Mouse (Mus musculus) stomach, embryonic 14.5 days (tissue): ENCODE data around the gene Kcne3. TPM values are rescaled to one million over a fixed set of nuclear protein-coding genes. Genes with fewer than 3 reads are reported as not detected.

Experiments
- ATAC-seq: fragments of 200-750 bp; cut with Nextera tagmentation; 2 replicates; pipeline ENCODE4 v1.8.0; 2017; ENCODE audit warnings: low read depth, moderate TSS enrichment; ENCODE audit not compliant: insufficient number of reproducible peaks, insufficient read depth, low FRiP score
- H3K27ac ChIP-seq: fragments of 300-500 bp; sonication (generic); 2 replicates; pipeline ENCODE4 v1.5.1; 2014; ENCODE audit warnings: mild to moderate bottlenecking, low read length, moderate library complexity, mixed read lengths
- H3K27me3 ChIP-seq: fragments of 300-500 bp; sonication (generic); 2 replicates; pipeline ENCODE4 v1.6.1; 2014; ENCODE audit warnings: low read length, control low read depth, mixed read lengths; ENCODE audit not compliant: control insufficient read depth, insufficient read depth
- H3K36me3 ChIP-seq: fragments of 300-500 bp; sonication (generic); 2 replicates; pipeline ENCODE4 v1.6.1; 2014; ENCODE audit warnings: mild to moderate bottlenecking, control low read depth, low read length, moderate library complexity, mixed read lengths; ENCODE audit not compliant: control insufficient read depth, insufficient read depth
- H3K4me1 ChIP-seq: fragments of 300-500 bp; sonication (generic); 2 replicates; pipeline ENCODE4 v1.6.1; 2014; ENCODE audit warnings: low read length, control low read depth, mixed read lengths; ENCODE audit not compliant: control insufficient read depth, insufficient read depth
- H3K4me2 ChIP-seq: fragments of 300-500 bp; sonication (generic); replicated peaks from 2 replicates; pipeline ENCODE4 v1.6.1; 2014; ENCODE audit warnings: low read depth, low read length, control low read depth
- H3K4me3 ChIP-seq: fragments of 300-500 bp; sonication (generic); 2 replicates; pipeline ENCODE4 v1.5.1; 2014; ENCODE audit warnings: low read depth, low read length, control low read depth
- H3K9ac ChIP-seq: fragments of 300-500 bp; sonication (generic); replicated peaks from 2 replicates; pipeline ENCODE4 v1.6.1; 2014; ENCODE audit warnings: low read depth, mild to moderate bottlenecking, control low read depth, low read length, moderate library complexity, mixed read lengths
- H3K9me3 ChIP-seq: fragments of 300-500 bp; sonication (generic); 2 replicates; pipeline ENCODE4 v1.6.1; 2016; ENCODE audit warnings: low read depth, low read length, control low read depth; ENCODE audit not compliant: control insufficient read depth
- WGBS: fragments of 180-500 bp; shearing (Covaris S2); extraction: QIAGEN DNeasy Blood & Tissue Kit; methylation state at CpG from one replicate; pipeline ENCODE4 v1.1.7; 2014; 5-methylcytosine and 5-hydroxymethylcytosine counted together
- polyA plus RNA-seq: library from polyadenylated mRNA; unstranded; fragments of >200 nt; fragmentation: Nextera tagmentation; extraction: Ambion mirVana; gene quantifications from 2 replicates; pipeline ENCODE4 v1.2.1, GENCODE M21; 2014

The Kcne3 gene
- polyA plus RNA-seq, 1 experiment from 2014 or later: 23.0 TPM

DNA sequence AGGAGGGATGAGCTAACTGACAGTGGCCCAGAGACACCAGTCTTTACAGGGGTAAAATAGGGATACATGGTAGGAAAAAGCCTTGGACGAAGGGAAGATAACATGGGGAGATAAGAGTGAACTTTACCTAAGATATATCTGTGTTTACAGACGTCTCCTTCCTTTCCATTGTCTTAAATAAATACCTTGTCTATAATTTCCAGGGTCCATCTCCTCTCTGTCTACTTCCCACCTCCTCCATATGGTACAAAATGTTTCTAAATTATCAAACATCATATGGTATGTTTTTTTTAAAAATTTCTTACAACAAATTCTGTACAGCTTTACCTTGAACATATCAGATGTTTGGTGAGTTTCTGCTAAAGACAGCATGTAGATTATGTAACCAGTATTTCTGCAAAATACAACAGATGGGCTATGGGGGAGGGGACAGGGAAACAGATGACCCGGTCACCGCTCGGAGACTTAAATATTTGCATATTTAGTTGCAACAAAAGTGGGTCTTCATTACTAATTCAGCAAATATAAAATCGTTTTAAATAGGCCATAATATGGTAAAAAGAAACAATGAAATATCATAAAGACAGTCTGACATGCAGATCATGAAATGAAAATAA is 38.9 kb downstream of the Kcne3 start:
- no peak for ATAC-seq
- Histone ChIP-seq H3K9me3 (no peaks in the 10 kb centered on the region), H3K27me3 (no peaks in the 10 kb centered on the region), H3K4me3 (no peak overlapping the region), H3K4me1 (no peaks in the 10 kb centered on the region), H3K27ac (no peak overlapping the region), H3K9ac (no peak overlapping the region), H3K36me3 (no peaks in the 10 kb centered on the region), H3K4me2 (no peak overlapping the region)
- WGBS: 52% methylated on average over 6 of the region's 6 CpGs

DNA sequence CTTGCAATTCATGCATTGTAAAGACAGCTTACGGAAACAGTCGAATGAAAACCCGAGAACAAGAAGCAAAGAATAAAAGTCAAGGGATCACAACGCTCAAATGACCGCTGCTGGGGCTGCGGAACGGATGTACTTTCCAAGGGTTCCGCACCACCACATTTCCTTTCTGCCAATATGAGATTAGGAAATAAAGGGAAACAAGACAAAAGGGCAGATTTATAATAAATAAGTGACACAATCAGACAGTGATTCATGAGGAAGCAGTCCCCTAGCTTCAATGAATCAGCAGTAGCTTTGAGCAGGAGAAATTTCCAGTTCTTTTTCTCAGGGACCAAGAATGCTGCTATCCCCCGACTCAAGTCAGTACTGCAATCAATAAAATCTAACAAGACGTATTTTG is 39.7 kb downstream of the Kcne3 start:
- Histone ChIP-seq H3K27me3 (no peaks in the 10 kb centered on the region), H3K9ac (no peak overlapping the region), H3K4me1 (no peaks in the 10 kb centered on the region), H3K4me2 (no peak overlapping the region), H3K9me3 (no peaks in the 10 kb centered on the region), H3K4me3 (no peak overlapping the region), H3K27ac (no peak overlapping the region), H3K36me3 (no peaks in the 10 kb centered on the region)
- WGBS: 58% methylated on average over 10 of the region's 10 CpGs
- no peak for ATAC-seq

DNA sequence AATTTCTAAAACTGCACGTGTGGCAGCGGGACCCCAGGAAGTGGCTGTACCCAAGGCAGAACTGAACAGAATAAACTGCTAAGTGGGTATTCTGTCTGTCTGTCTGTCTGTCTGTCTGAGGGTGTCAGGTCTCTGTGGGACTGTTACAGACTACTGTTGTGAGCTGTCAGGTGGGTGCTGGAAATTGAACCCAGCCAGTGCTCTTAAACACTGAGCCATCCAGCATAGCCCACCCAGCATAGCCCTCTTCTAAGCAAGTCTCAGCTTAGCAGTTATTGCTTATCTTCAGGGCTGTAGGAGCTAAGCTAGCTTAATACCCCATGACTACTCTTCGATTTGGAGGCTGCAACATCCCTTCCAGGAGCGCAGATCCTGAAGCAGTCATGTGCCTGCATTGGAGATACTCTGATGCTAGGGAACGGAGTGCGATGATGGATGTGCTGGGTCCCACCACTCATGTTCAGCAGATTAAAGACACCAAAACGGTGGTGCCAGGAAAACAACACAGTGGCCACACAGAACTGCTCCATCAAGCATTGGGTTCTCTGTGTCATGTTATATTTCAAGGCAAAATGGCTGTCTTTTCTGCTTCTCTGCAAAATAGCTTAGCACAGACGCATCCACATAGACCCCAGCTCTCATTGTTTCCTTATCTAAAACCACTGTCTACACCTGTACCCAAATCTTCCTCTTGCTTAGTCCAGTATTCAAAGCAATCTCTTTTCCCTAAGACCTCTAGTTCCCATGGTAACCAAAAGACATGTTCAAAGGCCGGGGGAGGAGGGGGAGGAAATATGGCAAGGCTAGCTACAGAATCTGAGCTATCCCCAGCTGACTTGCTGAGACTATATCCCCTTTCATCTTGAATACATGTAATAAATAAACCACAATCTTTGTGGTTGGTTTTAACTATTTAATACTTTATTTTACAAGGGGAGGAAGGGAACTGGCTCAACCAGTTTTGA is 40.6 kb downstream of the Kcne3 start:
- no peaks in the 10 kb centered on the region for H3K9me3 ChIP-seq
- no peak overlapping the region for H3K4me3 ChIP-seq
- no peaks in the 10 kb centered on the region for H3K36me3 ChIP-seq
- H3K9ac ChIP-seq: no peak overlapping the region
- no peaks in the 10 kb centered on the region for H3K4me1 ChIP-seq
- WGBS: 73% methylated on average over 9 of the region's 9 CpGs
- no peaks in the 10 kb centered on the region for H3K27me3 ChIP-seq
- ATAC-seq: no peak
- H3K4me2 ChIP-seq: no peak overlapping the region
- H3K27ac ChIP-seq: no peak overlapping the region

DNA sequence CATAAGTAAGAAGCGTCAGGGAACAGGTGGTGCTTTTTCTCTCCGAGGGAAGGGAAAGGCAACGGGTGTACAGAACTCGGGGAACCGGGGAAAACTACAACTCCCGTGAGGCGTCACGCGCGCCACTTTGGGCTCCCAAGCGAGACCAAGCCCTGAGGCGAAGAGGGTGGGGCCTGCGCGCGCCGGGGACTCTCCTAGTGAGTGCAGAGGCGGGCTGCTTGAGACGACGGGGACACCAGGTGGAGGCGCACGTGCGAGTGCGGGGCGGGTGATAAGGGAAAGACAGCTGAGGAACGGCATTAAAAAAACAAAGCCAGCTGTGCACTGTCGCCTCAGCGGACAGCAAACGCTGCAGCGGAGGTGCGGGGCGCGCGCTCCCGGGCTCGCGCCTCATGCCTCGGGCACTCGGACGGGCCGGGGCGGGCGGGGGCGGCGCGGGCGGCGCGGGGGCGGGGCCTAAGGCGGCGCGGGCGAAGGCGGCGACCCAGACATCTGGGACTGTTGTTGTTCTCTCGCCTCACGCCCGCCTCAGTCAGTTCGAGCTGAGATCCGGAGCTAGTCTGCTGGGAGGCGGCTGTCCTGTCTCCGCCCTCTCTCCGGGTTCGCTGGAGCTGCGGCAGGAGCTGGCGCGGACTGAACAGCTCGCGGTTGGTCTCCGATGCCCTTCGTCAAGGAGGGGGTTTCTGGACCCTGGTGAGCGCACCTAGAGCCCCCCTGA is 51.0 kb downstream of the Kcne3 start, which contains the start of gene Pgm2l1:
Gene Pgm2l1, plus strand, starts transcription at position 237 of the 718 bp plus-strand sequence.
- Histone ChIP-seq H3K9me3 (no peaks in the 10 kb centered on the region), H3K36me3 (no peaks in the 10 kb centered on the region), H3K4me1 (peaks cover 5% of the 10 kb centered on the region; the same call in 1 of the 2 replicates), H3K9ac (peak within 1 kb of the TSS; percentile 57), H3K4me3 (peak within 1 kb of the TSS; percentile 75), H3K4me2 (peak within 1 kb of the TSS; percentile 100), H3K27me3 (no peaks in the 10 kb centered on the region), H3K27ac (peak within 1 kb of the TSS; percentile 56)
- under 1% methylated on average over 71 of the region's 72 CpGs for WGBS
- ATAC-seq: peak; percentile 98

DNA sequence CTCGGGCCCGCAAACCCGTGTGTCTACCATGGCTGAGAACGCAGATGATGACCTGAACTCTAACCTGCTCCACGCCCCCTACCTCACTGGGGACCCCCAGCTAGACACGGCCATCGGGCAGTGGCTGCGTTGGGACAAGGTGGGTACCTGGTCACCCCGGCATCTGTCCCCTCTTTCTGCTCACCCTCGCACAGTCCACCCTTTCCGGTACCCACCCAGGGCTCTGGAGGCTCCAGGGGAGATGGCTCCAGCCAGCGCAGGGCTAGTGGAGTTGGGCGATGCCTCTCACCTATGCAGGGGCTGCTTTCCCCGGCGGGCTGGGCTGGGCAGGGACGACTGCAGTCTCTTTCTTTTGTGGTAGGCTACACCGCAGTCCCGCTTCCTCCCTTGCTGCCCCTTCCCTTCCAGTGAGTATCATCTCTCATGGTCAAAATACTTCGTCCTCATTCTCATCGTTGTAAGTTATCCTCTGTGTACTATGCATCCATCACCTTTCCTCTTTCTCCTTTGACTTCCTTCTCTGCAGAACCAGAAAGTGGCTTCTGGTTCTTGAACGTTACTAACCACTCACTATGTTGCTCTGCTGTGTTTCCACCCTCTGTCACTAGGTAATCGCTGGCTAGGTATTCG is 51.7 kb downstream of the Kcne3 start:
- Histone ChIP-seq H3K27ac (peak overlapping the region; percentile 56; the same call in 1 of the 2 replicates), H3K36me3 (no peaks in the 10 kb centered on the region), H3K27me3 (no peaks in the 10 kb centered on the region), H3K9me3 (no peaks in the 10 kb centered on the region), H3K4me2 (peak overlapping the region; percentile 100), H3K9ac (peak overlapping the region; percentile 57), H3K4me1 (peaks cover 5% of the 10 kb centered on the region; the same call in 1 of the 2 replicates), H3K4me3 (peak overlapping the region; percentile 75)
- peak; percentile 29; the same call in 1 of the 2 replicates for ATAC-seq
- WGBS: under 1% methylated on average over 23 of the region's 23 CpGs

DNA sequence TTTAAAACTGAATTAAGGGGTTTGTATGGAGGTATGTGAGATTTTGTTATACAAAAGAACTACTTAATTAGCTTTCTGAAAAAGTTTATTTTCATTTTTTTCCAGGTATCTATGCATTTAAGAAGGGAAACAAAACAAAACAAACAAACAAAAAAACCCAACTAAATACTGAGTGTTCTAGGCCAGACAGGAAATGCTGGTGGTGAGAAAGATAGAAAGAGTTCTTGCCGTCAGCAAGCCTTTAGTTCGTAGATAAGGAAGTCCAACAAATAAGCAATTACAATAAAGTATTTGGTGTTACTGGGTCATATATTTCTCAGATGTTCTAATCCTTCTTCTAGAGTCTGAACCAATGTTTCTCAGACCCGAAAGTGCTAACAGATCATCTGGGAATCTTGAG is 52.7 kb downstream of the Kcne3 start:
- 62% methylated on average over 3 of the region's 3 CpGs for WGBS
- Histone ChIP-seq H3K4me1 (peaks cover 5% of the 10 kb centered on the region; the same call in 1 of the 2 replicates), H3K4me3 (no peak overlapping the region), H3K36me3 (no peaks in the 10 kb centered on the region), H3K27ac (no peak overlapping the region), H3K9me3 (no peaks in the 10 kb centered on the region), H3K4me2 (no peak overlapping the region), H3K9ac (no peak overlapping the region), H3K27me3 (no peaks in the 10 kb centered on the region)
- no peak for ATAC-seq

DNA sequence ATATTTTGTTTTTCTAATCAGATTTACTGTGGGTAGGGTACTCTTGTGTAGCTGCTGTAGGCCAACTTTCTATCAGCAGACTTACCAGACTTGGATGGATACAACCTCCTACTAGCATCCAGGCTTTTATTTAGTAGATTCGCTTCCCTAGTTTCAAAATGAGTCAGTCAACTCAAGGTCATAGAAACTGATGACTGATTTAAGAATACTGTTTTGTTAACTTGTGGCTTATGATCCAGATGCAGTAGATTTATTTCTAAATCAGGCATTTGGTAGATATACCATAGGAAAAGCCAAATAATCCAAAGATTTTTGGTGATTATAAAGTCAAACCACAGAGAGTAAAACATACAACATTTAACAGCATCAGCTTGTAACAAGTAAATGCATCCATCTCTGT is 54.3 kb downstream of the Kcne3 start:
- Histone ChIP-seq H3K4me1 (peaks cover 5% of the 10 kb centered on the region; the same call in 1 of the 2 replicates), H3K9me3 (no peaks in the 10 kb centered on the region), H3K9ac (no peak overlapping the region), H3K4me2 (no peak overlapping the region), H3K27ac (no peak overlapping the region), H3K27me3 (no peaks in the 10 kb centered on the region), H3K4me3 (no peak overlapping the region), H3K36me3 (no peaks in the 10 kb centered on the region)
- no peak for ATAC-seq
- 97% methylated on average over 1 of the region's 1 CpGs for WGBS

DNA sequence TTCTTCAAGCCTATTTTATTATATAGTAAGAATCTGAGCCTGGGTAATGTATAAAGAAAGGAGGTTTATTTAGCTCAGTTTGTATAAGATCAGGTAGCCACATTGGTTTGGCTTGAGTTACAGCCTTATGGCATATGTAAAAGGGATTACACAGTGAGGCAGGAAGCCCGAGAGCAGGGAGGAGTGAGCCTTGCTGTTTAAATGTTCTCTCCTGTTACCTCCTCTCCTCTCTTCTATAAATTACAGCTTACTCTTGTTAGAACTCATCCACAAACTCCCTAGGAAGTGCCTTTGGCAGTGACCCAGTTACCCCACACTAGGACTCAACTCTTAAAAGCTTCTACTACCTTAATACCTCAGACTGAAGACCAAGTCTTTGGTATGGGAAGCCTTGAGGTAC is 55.4 kb downstream of the Kcne3 start:
- peaks cover 5% of the 10 kb centered on the region; the same call in 1 of the 2 replicates for H3K4me1 ChIP-seq

More for the DNA sequence above, 55.4 kb downstream of the Kcne3 start:
- Histone ChIP-seq H3K4me3 (no peak overlapping the region), H3K9me3 (no peaks in the 10 kb centered on the region), H3K36me3 (no peaks in the 10 kb centered on the region), H3K27me3 (no peaks in the 10 kb centered on the region), H3K9ac (no peak overlapping the region), H3K4me2 (no peak overlapping the region), H3K27ac (no peak overlapping the region)
- 26% methylated on average over 1 of the region's 1 CpGs for whole genome bisulfite sequencing
- no peak for ATAC-seq
